Mouse (Mus musculus) embryonic facial prominence, embryonic 13.5 days (tissue): ENCODE data around the gene Tmem88b. TPM values are rescaled to one million over a fixed set of nuclear protein-coding genes. Genes with fewer than 3 reads are reported as not detected.
A peak's percentile ranks its signal among the peaks of the same experiment; 100 is the strongest.
"Not testable (repeated sequence)": the region's sequence is repeated elsewhere in the genome, so short reads cannot be mapped to it uniquely, and the experiment has no call there.

Experiments
- ATAC-seq: fragments of 200-750 bp; cut with Nextera tagmentation; 2 replicates; pipeline ENCODE4 v1.8.0; 2017; ENCODE audit warnings: low read depth; ENCODE audit not compliant: insufficient number of reproducible peaks, insufficient read depth, low FRiP score, low TSS enrichment
- H3K27ac ChIP-seq: fragments of 300-500 bp; sonication (generic); 2 replicates; pipeline ENCODE4 v1.5.1; 2015; ENCODE audit warnings: moderate library complexity, mild to moderate bottlenecking, inconsistent platforms
- H3K27me3 ChIP-seq: fragments of 300-500 bp; sonication (generic); 2 replicates; pipeline ENCODE4 v1.6.1; 2015; ENCODE audit warnings: mild to moderate bottlenecking, inconsistent platforms
- H3K36me3 ChIP-seq: fragments of 300-500 bp; sonication (generic); 2 replicates; pipeline ENCODE4 v1.6.1; 2015; ENCODE audit warnings: mild to moderate bottlenecking, inconsistent platforms
- H3K4me1 ChIP-seq: fragments of 300-500 bp; sonication (generic); 2 replicates; pipeline ENCODE4 v1.6.1; 2015; ENCODE audit warnings: inconsistent platforms
- H3K4me2 ChIP-seq: fragments of 300-500 bp; sonication (generic); 2 replicates; pipeline ENCODE4 v1.6.1; 2015; ENCODE audit warnings: moderate library complexity, mild to moderate bottlenecking, inconsistent platforms
- H3K4me3 ChIP-seq: fragments of 300-500 bp; sonication (generic); 2 replicates; pipeline ENCODE4 v1.5.1; 2015; ENCODE audit warnings: mild to moderate bottlenecking, inconsistent platforms
- H3K9ac ChIP-seq: fragments of 300-500 bp; sonication (generic); 2 replicates; pipeline ENCODE4 v1.6.1; 2015; ENCODE audit warnings: mild to moderate bottlenecking, inconsistent platforms
- H3K9me3 ChIP-seq: fragments of 300-500 bp; sonication (generic); 2 replicates; pipeline ENCODE4 v1.6.1; 2016; ENCODE audit warnings: inconsistent platforms
- WGBS: fragments of 180-500 bp; shearing (Covaris S2); methylation state at CpG from one replicate; pipeline ENCODE4 v1.1.7; 2015; ENCODE audit warnings: mixed read lengths; 5-methylcytosine and 5-hydroxymethylcytosine counted together
- polyA plus RNA-seq: library from polyadenylated mRNA; unstranded; fragments of >200 nt; fragmentation: Nextera tagmentation; extraction: Ambion mirVana; gene quantifications from 2 replicates; pipeline ENCODE4 v1.2.1, GENCODE M21; 2015

The Tmem88b gene
- polyA plus RNA-seq, 1 experiment from 2014 or later, result 0.67 TPM

DNA sequence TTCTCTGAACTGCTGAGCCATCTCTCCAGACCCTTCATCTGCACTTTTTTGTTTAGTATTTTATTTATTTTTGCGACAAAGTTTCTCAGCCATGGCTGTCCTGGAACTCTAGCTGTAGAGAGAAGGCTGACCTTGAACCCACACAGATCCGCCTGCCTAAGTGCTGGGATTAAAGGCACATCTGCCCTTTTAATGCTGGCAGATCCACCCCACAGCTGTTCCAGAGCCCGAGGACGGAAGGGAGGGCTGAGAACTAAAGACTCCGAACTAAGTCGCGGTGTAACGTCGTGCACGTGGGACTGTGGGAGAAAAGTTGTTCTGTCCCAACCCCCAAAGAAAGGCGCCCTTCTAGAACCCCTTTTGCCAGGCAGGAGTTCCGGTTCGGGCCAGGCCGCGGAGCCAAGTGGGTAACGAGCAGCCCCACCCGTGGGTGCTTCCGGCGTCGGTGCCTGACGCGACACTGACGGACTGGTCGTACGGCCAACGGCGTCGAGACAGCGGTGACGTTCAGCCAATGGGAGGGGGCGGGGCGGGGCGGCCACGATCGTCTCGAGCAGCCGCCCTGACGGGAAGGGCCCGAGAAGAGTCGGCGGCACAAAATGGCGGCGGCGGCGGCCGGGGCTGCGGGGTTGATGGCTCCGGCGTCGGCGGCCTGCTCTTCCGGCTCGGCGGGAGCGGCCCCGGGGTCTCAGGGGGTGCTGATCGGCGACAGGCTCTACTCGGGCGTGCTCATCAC, 26.4 kb upstream of the Tmem88b start, which contains the start of gene Ccnl2:
TSS of gene Ccnl2 (plus strand) at position 561 of the 736 bp plus-strand sequence.
- H3K27me3 ChIP-seq, result no peaks in the 10 kb centered on the region
- under 1% methylated on average over 56 of the region's 60 CpGs for WGBS
- peaks cover 22% of the 10 kb centered on the region for H3K4me1 ChIP-seq
- peaks cover 72% of the 10 kb centered on the region for H3K36me3 ChIP-seq
- no peaks in the 10 kb centered on the region for H3K9me3 ChIP-seq
- H3K4me2 ChIP-seq, result peak within 1 kb of the TSS; percentile 82
- H3K9ac ChIP-seq, result peak within 1 kb of the TSS; percentile 100
- H3K4me3 ChIP-seq, result peak within 1 kb of the TSS; percentile 100
- ATAC-seq, result peak; percentile 99
- peak within 1 kb of the TSS; percentile 96 for H3K27ac ChIP-seq

DNA sequence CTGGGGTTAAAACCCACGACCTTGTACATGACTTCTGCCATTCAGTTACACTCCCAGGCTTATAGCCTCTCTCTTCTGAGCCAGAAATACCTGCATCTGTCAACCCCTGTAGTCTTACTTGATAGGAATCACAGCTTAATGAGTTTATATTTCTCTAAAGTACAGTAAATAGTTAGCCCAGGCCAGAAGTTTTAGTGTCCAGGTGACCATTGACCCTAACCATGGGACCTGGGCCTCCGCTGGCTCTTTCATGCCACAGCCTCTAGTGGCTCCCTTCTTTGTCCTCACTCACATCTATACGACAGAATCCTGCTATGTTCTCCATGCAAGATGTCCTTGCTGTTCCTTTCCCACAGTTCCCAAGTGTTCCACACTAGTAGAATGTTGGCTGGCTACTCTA, 22.2 kb upstream of the Tmem88b start:
- H3K27ac ChIP-seq, result no peak overlapping the region
- peaks cover 25% of the 10 kb centered on the region for H3K4me1 ChIP-seq
- ATAC-seq, result no peak
- 91% methylated on average over 3 of the region's 3 CpGs for WGBS
- H3K9me3 ChIP-seq, result no peaks in the 10 kb centered on the region
- no peak overlapping the region for H3K9ac ChIP-seq
- no peak overlapping the region for H3K4me2 ChIP-seq
- H3K27me3 ChIP-seq, result no peaks in the 10 kb centered on the region
- H3K36me3 ChIP-seq, result peaks cover 59% of the 10 kb centered on the region
- H3K4me3 ChIP-seq, result no peak overlapping the region

DNA sequence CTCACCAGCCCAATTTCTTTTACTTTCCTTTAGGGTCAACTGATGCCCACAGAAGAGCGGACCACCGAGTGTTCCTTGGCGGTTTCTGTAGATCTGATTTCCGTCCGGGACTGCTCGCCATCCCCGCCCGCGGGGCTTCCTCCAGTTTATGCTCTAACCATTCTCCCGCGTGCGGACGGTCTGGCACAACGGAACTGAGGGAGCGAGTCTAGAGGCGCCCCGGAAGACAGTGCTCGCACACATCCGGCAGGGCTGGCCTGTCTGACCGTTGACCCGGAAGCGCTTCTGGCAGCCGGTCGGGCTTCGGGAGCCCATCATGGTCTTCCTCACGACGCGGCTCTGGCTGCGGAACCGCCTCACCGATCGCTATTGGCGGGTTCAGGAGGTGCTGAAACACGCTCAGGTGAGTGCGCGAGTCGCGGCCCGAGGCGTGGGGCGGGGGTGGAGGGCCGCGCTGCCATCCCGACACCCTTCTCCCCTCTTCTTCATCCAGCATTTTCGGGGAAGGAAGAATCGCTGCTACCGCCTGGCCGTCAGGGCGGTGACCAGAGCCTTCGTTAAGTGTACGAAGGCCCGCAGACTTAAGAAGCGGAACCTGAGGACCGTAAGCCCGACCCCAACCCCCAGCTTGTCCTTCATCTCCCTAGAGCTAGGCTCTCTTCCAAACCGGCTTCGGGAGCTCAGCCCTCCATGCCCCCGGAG, 17.8 kb upstream of the Tmem88b start:
- under 1% methylated on average over 58 of the region's 58 CpGs for WGBS

DNA sequence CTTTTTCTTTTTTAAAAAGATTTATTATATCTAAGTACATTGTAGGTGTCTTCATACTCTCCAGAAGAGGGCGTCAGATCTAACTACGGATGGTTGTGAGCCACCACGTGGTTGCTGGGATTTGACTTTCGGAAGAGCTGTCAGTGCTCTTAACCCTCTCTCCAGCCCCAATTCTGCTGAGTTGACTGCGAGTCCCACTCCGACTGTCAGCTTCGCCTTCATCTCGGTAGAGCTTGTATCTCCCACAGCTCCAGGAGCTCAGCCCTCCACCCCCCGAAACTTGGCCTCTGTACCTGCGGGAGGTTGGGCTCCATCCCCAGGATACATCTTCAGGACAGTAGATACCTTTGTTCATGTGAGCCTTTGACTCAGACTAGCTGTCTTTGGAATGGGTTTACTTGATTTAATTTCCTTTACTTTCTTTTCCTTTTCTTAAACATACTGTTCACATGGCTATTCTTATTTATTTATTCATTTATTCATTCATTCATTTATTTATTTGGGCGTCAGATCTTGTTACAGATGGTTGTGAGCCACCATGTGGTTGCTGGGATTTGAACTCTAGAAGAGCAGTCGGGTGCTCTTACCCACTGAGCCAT, 17.2 kb upstream of the Tmem88b start, which contains the start of gene Mrpl20:
TSS of gene Mrpl20 (plus strand) at position 138 of the 599 bp plus-strand sequence.
- peaks cover 27% of the 10 kb centered on the region for H3K36me3 ChIP-seq
- H3K9ac ChIP-seq, result peak within 1 kb of the TSS; percentile 93
- peak within 1 kb of the TSS; percentile 77 for H3K4me2 ChIP-seq
- H3K27ac ChIP-seq, result peak within 1 kb of the TSS; percentile 69
- H3K4me3 ChIP-seq, result peak within 1 kb of the TSS; percentile 89
- H3K27me3 ChIP-seq, result no peaks in the 10 kb centered on the region; the same call in 1 of the 2 replicates
- H3K9me3 ChIP-seq, result no peaks in the 10 kb centered on the region
- H3K4me1 ChIP-seq, result peaks cover 17% of the 10 kb centered on the region
- no peak for ATAC-seq
- WGBS, result 7% methylated on average over 12 of the region's 12 CpGs

More for the DNA sequence above, 17.8 kb upstream of the Tmem88b start:
- Histone ChIP-seq H3K9me3 (no peaks in the 10 kb centered on the region), H3K9ac (peak overlapping the region; percentile 93), H3K27ac (peak overlapping the region; percentile 69), H3K4me2 (peak overlapping the region; percentile 77), H3K27me3 (no peaks in the 10 kb centered on the region; the same call in 1 of the 2 replicates), H3K4me3 (peak overlapping the region; percentile 89), H3K36me3 (peaks cover 34% of the 10 kb centered on the region), H3K4me1 (peaks cover 17% of the 10 kb centered on the region)
- peak; percentile 96 for ATAC-seq

DNA sequence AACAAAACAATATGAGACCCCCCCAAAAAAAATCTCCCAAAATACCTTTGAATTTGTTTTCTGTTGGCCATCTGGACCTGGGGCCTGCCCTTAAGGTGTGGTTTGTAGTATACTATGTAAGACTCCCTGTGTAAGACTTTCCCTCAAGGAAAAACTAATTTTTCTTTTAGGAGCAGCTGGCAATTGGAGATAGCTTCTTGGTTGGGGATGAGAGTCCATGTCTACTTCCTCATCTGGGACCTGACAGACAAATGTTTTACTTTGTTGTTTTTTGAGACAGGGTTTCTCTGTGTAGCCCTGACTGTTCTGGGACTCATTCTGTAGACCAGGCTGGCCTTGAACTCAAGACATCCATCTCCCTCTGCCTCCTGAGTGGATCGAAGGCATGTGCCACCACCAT, 16.4 kb upstream of the Tmem88b start:
- H3K36me3 ChIP-seq, result peaks cover 21% of the 10 kb centered on the region
- H3K27me3 ChIP-seq, result no peaks in the 10 kb centered on the region; the same call in 1 of the 2 replicates
- WGBS, result 100% methylated on average over 1 of the region's 1 CpGs
- H3K4me3 ChIP-seq, result no peak overlapping the region
- no peak for ATAC-seq
- H3K9ac ChIP-seq, result no peak overlapping the region
- no peaks in the 10 kb centered on the region for H3K9me3 ChIP-seq
- H3K4me1 ChIP-seq, result peaks cover 17% of the 10 kb centered on the region
- no peak overlapping the region for H3K27ac ChIP-seq
- H3K4me2 ChIP-seq, result no peak overlapping the region

- Histone ChIP-seq H3K36me3 (no peaks in the 10 kb centered on the region), H3K4me1 (no peaks in the 10 kb centered on the region), H3K27ac (no peak overlapping the region), H3K27me3 (no peaks in the 10 kb centered on the region; the same call in 1 of the 2 replicates), H3K9ac (no peak overlapping the region), H3K4me2 (no peak overlapping the region), H3K9me3 (no peaks in the 10 kb centered on the region), H3K4me3 (no peak overlapping the region)
- whole genome bisulfite sequencing, result 82% methylated on average over 2 of the region's 2 CpGs
- no peak for ATAC-seq
Observed at GRCm38 (mm10) chr4:155793730-155794129, 8.1 kb upstream of the Tmem88b start.

- Histone ChIP-seq H3K27ac (no peak overlapping the region), H3K36me3 (no peaks in the 10 kb centered on the region), H3K27me3 (no peaks in the 10 kb centered on the region), H3K9me3 (no peaks in the 10 kb centered on the region), H3K9ac (no peak overlapping the region), H3K4me2 (no peak overlapping the region), H3K4me1 (no peaks in the 10 kb centered on the region), H3K4me3 (no peak overlapping the region)
- no peak for ATAC-seq
- WGBS, result 75% methylated on average over 24 of the region's 24 CpGs
Observed at GRCm38 (mm10) chr4:155791240-155791933, 5.7 kb upstream of the Tmem88b start.

GRCm38 (mm10) chr4:155790650-155791161, 5.0 kb upstream of the Tmem88b start:
- Histone ChIP-seq H3K4me2 (no peak overlapping the region), H3K9me3 (no peaks in the 10 kb centered on the region), H3K27me3 (no peaks in the 10 kb centered on the region), H3K36me3 (no peaks in the 10 kb centered on the region), H3K27ac (no peak overlapping the region), H3K4me1 (no peaks in the 10 kb centered on the region), H3K4me3 (no peak overlapping the region), H3K9ac (no peak overlapping the region)
- no peak for ATAC-seq
- 52% methylated on average over 3 of the region's 3 CpGs for WGBS

DNA sequence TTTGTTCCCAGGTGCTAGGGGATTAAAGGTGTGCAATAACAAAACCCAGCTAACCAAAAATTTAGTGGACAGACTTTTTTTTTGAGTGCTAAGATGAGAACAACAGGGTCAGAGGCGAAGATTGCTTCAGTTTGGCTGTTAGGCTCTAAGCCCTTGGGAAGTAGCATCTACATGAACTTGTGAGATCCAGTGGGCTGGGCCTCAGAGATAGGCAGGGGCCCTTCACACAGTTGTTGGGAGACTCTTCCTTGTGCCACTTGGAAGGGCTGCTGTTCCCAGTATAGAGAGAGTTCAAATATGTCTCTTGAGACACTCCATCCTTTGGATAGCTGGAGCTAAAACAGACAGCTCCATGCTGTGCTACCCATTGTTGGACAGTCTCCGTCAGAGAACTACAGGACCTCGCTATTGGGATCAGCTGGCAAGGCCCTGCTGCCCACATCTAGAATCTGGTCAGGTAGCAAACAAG, 4.4 kb upstream of the Tmem88b start, which contains the start of gene Ankrd65:
TSS of gene Ankrd65 (plus strand) at position 419 of the 469 bp plus-strand sequence.
- Histone ChIP-seq H3K36me3 (no peaks in the 10 kb centered on the region), H3K4me3 (no peak within 1 kb of the TSS), H3K9me3 (no peaks in the 10 kb centered on the region), H3K27me3 (no peaks in the 10 kb centered on the region), H3K27ac (peak within 1 kb of the TSS; percentile 28; the same call in 1 of the 2 replicates), H3K9ac (no peak within 1 kb of the TSS), H3K4me2 (no peak within 1 kb of the TSS), H3K4me1 (0 out of 2 replicates have a peak, but pooled peaks cover 3% of the 10 kb centered on the region)
- ATAC-seq, result no peak
- 78% methylated on average over 3 of the region's 3 CpGs for WGBS

GRCm38 (mm10) chr4:155788833-155789232, 3.2 kb upstream of the Tmem88b start:
- not testable (repeated sequence) for ATAC-seq, H3K4me3 ChIP-seq, H3K4me2 ChIP-seq, H3K27me3 ChIP-seq, H3K4me1 ChIP-seq, H3K9ac ChIP-seq, H3K27ac ChIP-seq, H3K36me3 ChIP-seq, H3K9me3 ChIP-seq
- WGBS, result 82% methylated on average over 4 of the region's 4 CpGs

- Histone ChIP-seq H3K9ac (no peak overlapping the region), H3K36me3 (no peaks in the 10 kb centered on the region), H3K27ac (no peak overlapping the region), H3K4me2 (no peak overlapping the region), H3K4me3 (no peak overlapping the region), H3K9me3 (no peaks in the 10 kb centered on the region), H3K4me1 (peaks cover 7% of the 10 kb centered on the region), H3K27me3 (no peaks in the 10 kb centered on the region)
- no peak for ATAC-seq
- 70% methylated on average over 3 of the region's 3 CpGs for WGBS
Observed at GRCm38 (mm10) chr4:155788300-155788699, 2.6 kb upstream of the Tmem88b start.
